Mouse (Mus musculus): ENCODE results near the gene Tmem247.

The Tmem247 gene

GRCm38 (mm10) chr17:86918786-86919185 is 1.6 kb downstream of the Tmem247 start:
- DNase-seq: no peak

- no peak for DNase-seq
Observed at GRCm38 (mm10) chr17:86919729-86920128, 2.6 kb downstream of the Tmem247 start.

- DNase-seq: no peak
Observed at GRCm38 (mm10) chr17:86924679-86925078, 7.5 kb downstream of the Tmem247 start.

GRCm38 (mm10) chr17:86926836-86927235 is 9.7 kb downstream of the Tmem247 start:
- DNase-seq: no peak

GRCm38 (mm10) chr17:86929355-86929754 is 12.2 kb downstream of the Tmem247 start:
- DNase-seq: no peak

GRCm38 (mm10) chr17:86929981-86930380 is 12.8 kb downstream of the Tmem247 start:
- peak; percentile 73 for DNase-seq

GRCm38 (mm10) chr17:86932896-86933295 is 15.7 kb downstream of the Tmem247 start:
- DNase-seq: peak; percentile 38

GRCm38 (mm10) chr17:86937064-86937463 is 19.9 kb downstream of the Tmem247 start:
- no peak for DNase-seq

GRCm38 (mm10) chr17:86937497-86938155 is 20.5 kb downstream of the Tmem247 start:
- peak; percentile 96 for DNase-seq

- DNase-seq: no peak
Observed at GRCm38 (mm10) chr17:86938683-86939082, 21.5 kb downstream of the Tmem247 start.

- DNase-seq: no peak
Observed at GRCm38 (mm10) chr17:86942112-86942511, 25.0 kb downstream of the Tmem247 start.

GRCm38 (mm10) chr17:86943158-86943557 is 26.0 kb downstream of the Tmem247 start:
- DNase-seq: no peak

GRCm38 (mm10) chr17:86946078-86946477 is 28.9 kb downstream of the Tmem247 start:
- no peak for DNase-seq

- peak; percentile 97 for DNase-seq
Observed at GRCm38 (mm10) chr17:86947840-86948796, 31.0 kb downstream of the Tmem247 start, which contains the start of gene Atp6v1e2. TSS of gene Atp6v1e2 (minus strand) at chr17:86947897.

GRCm38 (mm10) chr17:86948801-86949200 is 31.7 kb downstream of the Tmem247 start:
- no peak for DNase-seq

- DNase-seq: no peak
Observed at GRCm38 (mm10) chr17:86957239-86957638, 40.1 kb downstream of the Tmem247 start.

GRCm38 (mm10) chr17:86957968-86958367 is 40.8 kb downstream of the Tmem247 start:
- no peak for DNase-seq

- DNase-seq: no peak
Observed at GRCm38 (mm10) chr17:86961301-86961841, 44.2 kb downstream of the Tmem247 start.

GRCm38 (mm10) chr17:86962297-86962893 is 45.2 kb downstream of the Tmem247 start:
- DNase-seq: peak; percentile 92

- DNase-seq: peak; percentile 97
Observed at GRCm38 (mm10) chr17:86962894-86963585, 45.9 kb downstream of the Tmem247 start, which contains the start of gene Rhoq. TSS of gene Rhoq (plus strand) at chr17:86963082.

GRCm38 (mm10) chr17:86963586-86963902 is 46.4 kb downstream of the Tmem247 start:
- peak; percentile 69 for DNase-seq

GRCm38 (mm10) chr17:86964041-86964440 is 46.9 kb downstream of the Tmem247 start:
- peak; percentile 47 for DNase-seq

- peak; percentile 91 for DNase-seq
Observed at GRCm38 (mm10) chr17:86964502-86964901, 47.4 kb downstream of the Tmem247 start.

Measured in retina, postnatal 1 day (tissue).